ENCODE assay signal across 14 mouse cellular contexts in genomic region chr2:155081056-155081455, GRCm38 (mm10).
"Had no signal": no experiment of that assay in that cellular context is flagged by ENCODE, and none has a peak within 500 bp of the region (broad histone marks: within the 10 kb centered on the region; RNA-seq: fewer than 3 reads in every experiment).

No protein-coding gene starts in this region.

- H3K4me2 ChIP-seq: hindbrain, embryonic 15.5 days; limb, embryonic 15.5 days; lung, embryonic 15.5 days; midbrain, embryonic 12.5 days; stomach, embryonic 15.5 days had no signal

- H3K9me3 ChIP-seq: hindbrain, embryonic 15.5 days; limb, embryonic 15.5 days; lung, embryonic 15.5 days; megakaryocyte, embryonic 14.5 days; midbrain, embryonic 12.5 days; stomach, embryonic 15.5 days had no signal

- H3K4me1 ChIP-seq: hindbrain, embryonic 15.5 days; limb, embryonic 15.5 days; lung, embryonic 15.5 days; midbrain, embryonic 12.5 days; stomach, embryonic 15.5 days had no signal

- H3K27ac ChIP-seq: hindbrain, embryonic 15.5 days; kidney, postnatal 0 days; limb, embryonic 15.5 days; lung, embryonic 15.5 days; macrophage; midbrain, embryonic 12.5 days; stomach, embryonic 15.5 days had no signal

- H3K27me3 ChIP-seq: hindbrain, embryonic 15.5 days; limb, embryonic 15.5 days; lung, embryonic 15.5 days; stomach, embryonic 15.5 days had no signal

- H3K9ac ChIP-seq: hindbrain, embryonic 15.5 days; limb, embryonic 15.5 days; lung, embryonic 15.5 days; midbrain, embryonic 12.5 days; stomach, embryonic 15.5 days had no signal

- DNase-seq: layer of hippocampus, adult 9-11 months; layer of hippocampus, postnatal 36 days; lung, postnatal 14 days; right cerebral cortex, postnatal 14 days; thymus, adult 2 months; thymus, postnatal 4 days had no signal

- H3K4me3 ChIP-seq: hindbrain, embryonic 15.5 days; limb, embryonic 15.5 days; lung, embryonic 15.5 days; megakaryocyte, embryonic 14.5 days; midbrain, embryonic 12.5 days; stomach, embryonic 15.5 days had no signal

- H3K36me3 ChIP-seq: hindbrain, embryonic 15.5 days; limb, embryonic 15.5 days; lung, embryonic 15.5 days; midbrain, embryonic 12.5 days; stomach, embryonic 15.5 days had no signal
